Mouse (Mus musculus): ENCODE data around the gene Ino80b.
"Not testable (repeated sequence)": the region's sequence is repeated elsewhere in the genome, so short reads cannot be mapped to it uniquely, and the experiment has no call there.

The Ino80b gene

DNA sequence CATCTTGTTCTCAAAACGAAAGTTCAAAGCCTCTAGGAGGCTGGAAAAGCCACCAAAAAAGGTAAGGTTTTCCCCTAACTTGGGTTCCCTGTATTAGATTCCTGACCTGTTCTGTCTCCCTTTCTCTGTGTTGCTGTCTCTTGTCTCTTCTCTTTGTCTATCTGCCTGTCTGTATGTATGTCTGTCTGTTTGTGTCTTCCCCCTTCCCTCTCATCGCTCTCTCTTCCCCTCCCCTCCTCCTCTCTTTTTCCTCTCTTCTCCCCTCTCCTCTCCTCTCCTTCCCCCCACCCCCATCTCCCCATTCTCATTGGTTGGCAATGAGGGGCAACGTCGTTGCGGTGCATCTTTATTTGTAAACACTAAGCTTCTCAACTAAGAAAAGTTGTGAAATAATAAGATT is at the start of gene Ino80b:
Ino80b (minus strand) TSS at position 101 of the 400 bp plus-strand sequence.
- in situ Hi-C loops (cut with MboI; ENCODE audit: low sequenced_read_pairs) = no loop called here

DNA sequence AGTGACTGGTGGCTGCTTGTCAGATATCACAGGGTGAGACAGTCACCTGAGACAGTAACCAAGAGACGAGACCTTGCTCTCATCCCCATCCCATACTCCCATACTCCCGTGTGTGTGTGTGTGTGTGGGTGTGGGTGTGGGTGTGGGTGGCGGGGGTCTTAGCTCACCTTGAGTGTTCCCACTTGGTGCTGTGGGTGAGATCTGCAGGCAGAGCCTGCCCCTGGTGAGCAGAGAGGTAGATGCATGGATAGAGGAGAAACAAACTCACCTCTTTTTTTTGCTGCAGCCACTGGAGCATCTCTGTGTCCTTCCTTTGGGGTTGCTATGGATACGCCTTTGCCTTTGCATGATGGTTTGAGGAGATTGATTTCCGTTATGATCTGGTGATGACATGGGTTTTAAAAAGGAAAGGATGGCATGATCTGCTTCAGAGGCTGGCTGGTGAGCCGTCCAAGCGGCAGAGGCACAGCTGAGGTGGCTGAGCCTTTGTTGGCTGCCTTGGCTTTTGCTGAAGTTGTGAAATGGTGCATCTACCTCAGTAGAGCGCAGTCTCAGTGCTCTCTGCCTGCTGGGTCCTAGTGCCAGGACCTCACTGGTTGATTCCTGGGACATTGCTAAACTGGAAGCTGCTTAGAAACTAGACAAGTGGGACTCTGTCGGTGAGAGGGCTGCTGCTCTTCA is 47.1 kb upstream of the Ino80b start:
- in situ Hi-C loops (cut with MboI; ENCODE audit: low sequenced_read_pairs) = no loop called here

DNA sequence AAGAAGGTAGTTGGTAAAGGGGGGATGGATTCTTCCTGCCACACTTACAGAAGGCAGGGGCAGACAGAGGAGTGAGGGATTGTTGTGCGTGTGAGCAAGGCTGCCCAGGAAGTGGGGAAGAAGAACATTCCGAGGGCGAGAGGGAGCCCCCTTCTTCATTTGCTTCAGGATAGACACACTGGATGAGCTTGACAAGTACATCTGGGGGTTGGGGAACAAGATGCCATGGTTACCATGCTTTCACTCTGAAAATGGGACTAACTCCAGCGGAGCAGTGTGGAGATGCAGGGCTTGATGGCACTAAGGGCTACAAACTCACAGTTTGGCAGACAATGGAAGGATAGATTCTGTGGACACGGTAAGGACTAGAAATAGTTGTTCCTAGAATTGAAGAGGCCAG is 45.8 kb upstream of the Ino80b start:
- in situ Hi-C loops (cut with MboI; ENCODE audit: low sequenced_read_pairs) = no loop called here

DNA sequence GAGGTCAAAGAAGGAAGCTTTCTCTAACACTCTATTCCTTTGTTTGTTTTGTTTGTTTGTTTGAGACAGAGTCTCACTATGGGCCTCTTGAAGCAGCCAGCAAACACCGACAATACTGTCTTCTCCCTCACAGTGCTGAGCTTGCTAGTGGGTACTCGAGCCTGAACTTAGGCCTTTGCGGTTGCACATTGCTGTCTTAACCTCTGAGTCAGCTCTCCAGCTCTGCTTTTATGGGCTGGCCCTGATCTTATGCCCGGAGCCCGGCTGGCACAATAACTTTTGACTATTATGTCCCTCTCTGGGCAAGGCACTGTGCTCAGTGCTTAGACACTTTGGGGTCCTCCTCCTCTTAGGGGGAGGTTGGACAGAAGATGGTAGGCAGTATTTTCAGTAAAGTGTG is 44.6 kb upstream of the Ino80b start:
- in situ Hi-C loops (cut with MboI; ENCODE audit: low sequenced_read_pairs) = loop anchor here (10.0 kb wide), 1 partner anchor 165 kb away; no protein-coding TSS in a partner anchor

DNA sequence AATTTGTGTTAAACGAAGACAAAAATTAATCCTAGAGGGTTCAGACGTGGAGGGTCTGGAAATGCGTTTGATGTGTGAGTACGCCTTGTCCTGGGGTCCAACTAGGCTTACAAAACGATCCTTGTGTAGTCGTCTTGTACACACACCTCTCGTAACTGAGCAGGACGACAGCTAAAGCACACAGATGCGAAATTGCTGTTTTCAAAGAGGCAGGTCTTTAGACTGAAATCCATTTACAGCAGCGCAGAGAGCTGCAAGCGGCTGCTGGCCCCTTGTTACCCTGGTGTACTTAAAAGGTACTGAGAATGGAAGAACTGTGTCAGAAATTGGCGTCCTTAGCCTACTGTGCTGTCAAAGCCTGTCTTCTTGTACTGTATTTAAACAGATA is 41.0 kb upstream of the Ino80b start:
- in situ Hi-C loops (cut with MboI; ENCODE audit: low sequenced_read_pairs) = loop anchor here (10.0 kb wide), 1 partner anchor 161 kb away; no protein-coding TSS in a partner anchor

DNA sequence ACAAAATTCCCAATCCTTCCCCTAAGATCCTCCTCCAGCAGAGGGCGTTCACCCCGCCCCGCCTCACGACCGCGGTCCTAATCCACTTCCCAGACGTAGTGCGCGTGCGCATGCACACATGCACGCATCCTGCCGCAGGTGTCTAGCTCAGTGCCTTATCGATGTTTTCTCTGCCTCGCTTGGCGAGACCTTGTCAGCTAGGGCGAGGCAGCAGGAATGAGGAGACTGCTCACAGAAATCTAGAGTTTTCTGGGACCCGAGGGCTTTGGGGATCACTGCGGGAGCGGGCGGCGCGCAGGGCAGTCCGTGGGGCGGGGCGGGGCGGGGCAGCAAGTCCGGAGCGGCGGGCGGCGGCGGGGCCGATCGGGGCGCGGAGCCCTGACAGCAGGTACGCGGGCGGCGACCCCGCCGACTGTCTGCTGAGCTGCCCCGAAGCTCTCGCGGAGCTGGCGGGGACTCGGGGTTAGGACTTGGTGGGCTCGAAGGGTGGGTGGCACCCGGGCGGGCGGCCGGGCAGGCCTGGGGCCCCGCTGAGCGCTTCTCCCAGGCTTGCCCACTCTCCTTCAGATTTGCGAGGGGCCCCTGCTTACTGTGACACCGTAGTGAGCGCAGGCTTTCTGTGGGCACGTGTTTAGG is 40.5 kb upstream of the Ino80b start, which contains the start of gene Dctn1:
Dctn1 (plus strand) TSS at position 314 of the 636 bp plus-strand sequence.
- in situ Hi-C loops (cut with MboI; ENCODE audit: low sequenced_read_pairs) = loop anchor here (10.0 kb wide), 1 partner anchor 161 kb away; no protein-coding TSS in a partner anchor

DNA sequence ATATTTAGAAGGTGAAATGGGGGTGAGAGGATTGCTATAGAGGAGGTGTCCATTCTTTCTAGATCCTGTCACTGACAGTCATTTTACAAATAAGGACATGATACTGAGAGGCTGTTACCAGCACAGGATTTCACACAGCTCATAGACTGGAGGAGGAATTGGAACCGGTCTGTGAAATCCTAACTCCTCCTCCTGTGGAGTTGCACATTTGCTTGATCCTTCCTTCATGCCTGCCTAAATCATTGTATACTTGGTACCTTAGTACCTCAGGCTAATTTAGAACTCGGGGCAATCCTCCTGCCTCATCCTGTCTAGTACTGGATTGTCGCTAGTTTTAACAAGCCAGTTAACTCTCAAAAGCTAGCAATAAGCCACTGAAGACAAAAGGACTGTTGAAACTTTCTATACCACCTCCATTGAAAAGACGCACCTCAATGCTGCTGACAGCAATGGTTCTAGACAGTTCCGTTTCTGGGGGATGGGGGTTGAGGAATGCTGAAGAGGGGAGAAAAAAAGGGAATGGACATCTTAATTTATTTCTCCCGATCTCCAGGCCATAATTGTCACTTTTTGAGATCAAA is 39.9 kb upstream of the Ino80b start:
- in situ Hi-C loops (cut with MboI; ENCODE audit: low sequenced_read_pairs) = loop anchor here (10.0 kb wide), 1 partner anchor 160 kb away; no protein-coding TSS in a partner anchor

DNA sequence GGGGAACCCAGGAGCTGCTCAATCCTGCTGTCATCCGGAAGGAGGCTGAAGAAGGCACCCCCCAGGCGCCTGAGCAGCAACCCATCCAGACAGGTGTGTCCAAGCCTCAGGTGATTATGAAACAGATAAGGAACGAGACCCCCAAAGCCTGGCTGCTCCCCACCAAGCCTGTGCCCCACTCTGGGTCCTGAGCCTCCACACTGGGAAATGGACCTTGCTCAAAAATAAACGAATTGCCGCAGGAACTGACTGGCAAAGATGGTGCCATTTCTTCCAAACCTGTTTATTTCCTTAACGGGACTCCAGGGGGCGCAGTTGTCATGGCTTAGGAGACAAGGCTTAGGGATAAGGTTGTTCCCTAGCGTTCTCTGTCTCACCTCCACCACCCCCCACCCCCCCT is 37.5 kb upstream of the Ino80b start:
- in situ Hi-C loops (cut with MboI; ENCODE audit: low sequenced_read_pairs) = loop anchor here (10.0 kb wide), 1 partner anchor 158 kb away; no protein-coding TSS in a partner anchor

DNA sequence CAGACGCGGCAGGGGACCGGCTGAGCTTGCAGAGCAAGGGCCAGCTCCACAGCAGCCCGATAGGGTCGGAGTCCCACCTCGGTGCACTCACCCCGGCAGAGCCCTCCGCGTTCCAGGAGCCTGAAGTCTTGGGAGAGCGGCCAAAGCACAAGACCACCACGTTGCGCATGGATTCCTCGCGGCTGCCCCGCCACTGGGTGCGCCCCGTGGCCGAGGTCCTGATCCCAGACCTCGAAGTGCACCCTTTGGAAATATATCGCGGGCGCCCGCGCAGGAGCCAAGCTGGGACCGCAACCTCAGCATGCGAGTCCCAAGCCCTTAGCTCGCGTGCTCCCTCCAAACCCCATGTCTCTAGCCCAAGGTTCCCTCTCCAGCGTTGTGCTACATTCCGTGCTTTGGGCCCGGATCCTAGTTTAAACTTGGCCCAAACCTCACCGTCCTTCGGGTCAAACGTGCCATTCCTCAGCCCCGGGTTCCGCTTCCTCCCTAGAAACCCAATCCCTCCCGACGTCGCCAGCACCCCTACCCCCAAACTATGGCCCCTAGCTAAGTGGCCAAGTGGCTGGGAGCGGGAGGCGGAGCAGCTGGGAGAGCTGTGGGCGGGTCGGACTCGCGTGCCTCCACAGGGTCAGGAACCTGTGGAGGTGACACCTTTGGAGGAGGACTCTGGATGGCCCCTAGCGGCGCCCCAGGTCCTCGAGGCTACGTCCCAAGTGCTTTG is 36.9 kb upstream of the Ino80b start:
- in situ Hi-C loops (cut with MboI; ENCODE audit: low sequenced_read_pairs) = loop anchor here (10.0 kb wide), 1 partner anchor 157 kb away; no protein-coding TSS in a partner anchor

DNA sequence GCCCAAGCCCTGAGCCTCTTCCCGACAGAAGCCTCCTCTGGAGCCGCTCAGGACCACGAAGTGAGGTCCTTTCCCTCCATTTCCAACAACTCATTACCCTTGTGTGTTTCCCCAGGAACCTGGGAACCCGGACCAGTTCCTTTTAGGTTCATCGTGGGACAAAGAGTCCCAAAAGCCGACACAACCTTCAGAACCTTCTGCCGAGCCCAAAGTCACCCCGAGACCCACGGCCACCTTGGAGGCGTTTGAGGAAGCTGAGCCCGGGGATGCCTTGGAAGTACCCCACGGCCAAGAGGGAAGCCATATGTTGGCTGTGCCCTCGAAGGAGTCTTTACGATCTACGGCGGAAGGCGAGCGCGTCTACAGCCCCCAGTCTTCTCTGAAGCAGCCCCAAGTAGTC is 36.2 kb upstream of the Ino80b start:
- in situ Hi-C loops (cut with MboI; ENCODE audit: low sequenced_read_pairs) = loop anchor here (10.0 kb wide), 1 partner anchor 157 kb away; no protein-coding TSS in a partner anchor

DNA sequence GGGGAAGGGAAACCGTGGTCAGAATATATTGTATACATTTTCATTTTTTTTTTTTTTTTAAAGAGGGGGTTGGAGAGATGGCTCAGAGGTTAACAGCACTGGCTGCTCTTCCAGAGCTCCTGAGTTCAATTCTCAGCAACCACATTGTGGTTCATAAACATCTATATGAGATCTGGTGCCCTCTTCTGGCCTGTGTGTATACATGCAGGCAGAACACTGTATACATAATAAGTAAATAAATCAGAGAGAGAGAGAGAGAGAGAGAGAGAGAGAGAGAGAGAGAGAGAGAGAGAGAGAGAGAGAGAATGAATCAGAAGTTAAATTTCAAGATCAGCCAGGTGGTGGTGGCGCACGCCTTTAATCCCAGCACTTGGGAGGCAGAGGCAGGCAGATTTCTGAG is 34.2 kb upstream of the Ino80b start:
- in situ Hi-C loops (cut with MboI; ENCODE audit: low sequenced_read_pairs) = not testable (repeated sequence)

DNA sequence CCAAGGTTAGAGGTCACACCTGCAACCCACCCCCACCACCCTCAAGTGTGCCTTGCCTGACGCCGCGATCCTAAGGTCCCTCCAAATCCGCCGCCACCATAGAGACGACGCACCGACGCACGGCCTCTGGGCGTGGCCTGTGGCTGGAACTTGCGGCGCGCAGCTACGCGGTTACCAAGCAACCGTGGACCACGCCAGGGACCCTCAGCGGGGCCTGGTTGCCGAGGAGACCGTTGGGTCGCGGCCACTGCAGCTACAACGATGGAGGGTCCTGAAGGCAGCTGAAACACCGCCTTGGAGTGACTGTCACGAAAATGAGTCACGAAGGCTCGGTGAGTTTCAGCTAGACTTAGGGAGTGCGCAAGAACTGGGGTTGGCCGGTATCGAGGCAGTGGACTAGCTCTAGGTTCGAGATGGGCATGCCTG is 31.0 kb upstream of the Ino80b start, which contains the start of the genes Wdr54 and 1700003E16Rik:
Wdr54 (minus strand) TSS at position 139 of the 426 bp plus-strand sequence.
1700003E16Rik (plus strand) TSS at position 146 of the 426 bp plus-strand sequence.
- in situ Hi-C loops (cut with MboI; ENCODE audit: low sequenced_read_pairs) = no loop called here

DNA sequence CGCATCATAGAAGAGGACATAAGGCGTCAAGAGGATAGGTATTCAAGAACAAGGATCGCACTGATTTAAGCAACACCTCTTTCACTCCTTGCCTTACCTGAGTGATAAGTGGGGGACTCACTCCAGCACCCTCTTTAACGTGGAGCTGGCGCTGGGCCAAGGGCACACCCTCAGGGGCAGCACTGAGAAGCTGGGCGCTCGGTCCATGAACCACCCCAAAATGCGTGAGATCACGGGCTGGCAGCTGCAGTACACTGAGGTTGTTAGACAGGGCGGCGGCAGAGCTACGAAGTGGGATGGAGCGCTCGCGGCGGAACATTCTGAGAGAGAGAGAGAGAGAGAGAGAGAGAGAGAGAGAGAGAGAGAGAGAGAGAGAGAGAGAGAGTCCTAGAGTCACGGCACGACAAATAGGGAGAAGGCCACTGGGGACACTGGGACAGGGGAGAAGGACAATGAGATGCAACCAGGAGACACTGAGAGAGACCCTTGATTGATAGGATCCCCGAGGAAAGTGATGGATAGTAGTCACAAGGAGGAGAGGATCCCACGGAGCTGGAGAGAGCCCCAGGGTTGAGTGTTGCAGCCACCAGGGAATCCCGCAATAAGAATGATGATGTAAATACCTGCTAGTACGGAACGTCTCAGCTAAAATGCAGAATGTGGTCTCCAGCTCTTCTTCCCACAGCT is 30.5 kb upstream of the Ino80b start:
- in situ Hi-C loops (cut with MboI; ENCODE audit: low sequenced_read_pairs) = no loop called here

DNA sequence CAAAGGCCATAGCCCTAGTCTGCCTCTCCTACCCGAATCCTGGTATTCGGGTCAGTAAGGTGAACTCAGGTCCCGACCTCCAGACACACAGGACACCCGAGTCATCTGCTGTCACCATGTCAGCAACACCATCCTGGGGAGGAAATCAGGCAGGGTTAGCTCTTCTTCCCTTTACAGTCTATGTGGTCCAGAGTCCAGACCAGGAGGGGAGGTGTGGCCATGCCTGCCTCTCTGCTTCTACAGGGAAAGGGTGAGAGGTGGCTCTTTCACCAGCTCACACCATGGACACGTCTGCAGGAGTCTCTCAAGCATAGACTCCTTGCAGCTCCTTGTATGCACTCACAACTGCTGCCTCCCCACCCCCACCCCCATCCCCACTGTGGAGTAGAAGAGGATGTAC is 28.3 kb upstream of the Ino80b start:
- in situ Hi-C loops (cut with MboI; ENCODE audit: low sequenced_read_pairs) = no loop called here

DNA sequence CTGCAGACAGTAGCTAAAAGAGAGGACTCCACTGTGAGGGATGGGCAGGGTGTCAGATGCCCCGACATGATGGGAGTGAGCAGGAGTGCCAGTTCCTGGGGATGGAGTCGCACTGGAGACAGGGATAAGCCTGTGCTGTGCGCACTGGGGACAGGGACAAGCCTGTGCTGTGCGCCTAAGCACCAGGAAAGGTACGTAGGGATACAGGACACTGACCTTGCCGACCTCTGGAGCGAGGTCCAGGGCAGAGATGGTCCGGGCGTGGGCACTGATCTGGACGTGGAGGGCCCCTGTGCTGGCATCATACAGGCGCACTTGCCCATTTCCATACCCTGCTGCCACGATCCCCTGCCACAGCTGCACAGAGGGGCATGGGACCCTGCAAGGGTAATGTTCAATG is 27.8 kb upstream of the Ino80b start:
- in situ Hi-C loops (cut with MboI; ENCODE audit: low sequenced_read_pairs) = no loop called here

DNA sequence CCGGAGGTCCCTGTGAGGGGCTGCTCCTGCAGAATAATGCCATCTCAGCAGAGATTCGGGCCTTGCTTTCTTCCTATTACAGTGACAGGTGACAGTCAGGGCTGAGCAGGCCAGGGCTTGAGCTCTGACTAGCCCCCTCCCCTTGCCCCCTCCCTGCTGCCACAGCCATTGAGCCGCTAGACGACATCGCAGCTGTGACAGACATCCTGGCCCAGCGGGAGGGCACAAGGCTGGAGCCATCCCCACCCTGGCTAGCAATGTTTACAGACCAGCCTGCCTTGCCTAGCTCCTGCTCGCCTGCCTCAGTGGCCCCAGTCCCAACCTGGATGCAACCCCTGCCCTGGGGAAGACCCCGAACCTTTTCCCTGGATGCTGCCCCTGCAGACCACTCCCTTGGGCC is 26.5 kb upstream of the Ino80b start:
- in situ Hi-C loops (cut with MboI; ENCODE audit: low sequenced_read_pairs) = no loop called here

DNA sequence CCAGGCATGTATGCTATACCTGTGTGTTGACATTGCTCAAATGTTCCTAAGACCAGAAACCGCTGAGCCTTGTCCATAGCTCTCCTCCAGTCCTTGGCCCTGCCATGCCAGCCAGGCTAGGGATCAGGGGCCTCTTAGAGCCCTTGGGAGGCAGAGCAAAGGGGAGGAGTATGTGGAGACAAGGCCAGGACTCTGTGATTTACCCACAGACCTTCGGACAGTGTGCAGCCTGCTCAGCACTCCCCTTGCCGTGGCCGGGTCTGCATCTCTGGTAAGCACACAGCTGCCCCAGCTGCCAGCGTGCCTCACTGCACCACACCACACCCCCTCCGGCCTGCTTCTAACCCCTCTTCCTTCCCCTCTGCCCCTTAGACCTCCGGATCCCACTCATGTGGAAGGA is 22.0 kb upstream of the Ino80b start:
- in situ Hi-C loops (cut with MboI; ENCODE audit: low sequenced_read_pairs) = no loop called here

DNA sequence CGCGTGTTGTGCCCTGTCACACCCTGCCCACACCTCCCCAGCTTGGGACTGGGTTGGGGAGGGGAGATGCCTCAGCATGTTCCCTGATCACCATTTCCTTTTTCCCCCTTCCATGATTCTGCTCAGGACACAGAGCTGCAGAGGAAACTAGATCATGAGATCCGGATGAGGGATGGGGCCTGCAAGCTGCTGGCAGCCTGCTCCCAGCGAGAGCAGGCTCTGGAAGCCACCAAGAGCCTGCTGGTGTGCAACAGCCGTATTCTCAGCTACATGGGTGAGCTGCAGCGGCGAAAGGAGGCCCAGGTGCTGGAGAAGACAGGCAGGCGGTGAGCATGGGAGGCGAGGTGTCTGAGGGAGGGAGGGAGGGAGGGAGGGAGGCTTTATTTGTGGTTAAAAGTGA is 20.6 kb upstream of the Ino80b start:
- in situ Hi-C loops (cut with MboI; ENCODE audit: low sequenced_read_pairs) = no loop called here

DNA sequence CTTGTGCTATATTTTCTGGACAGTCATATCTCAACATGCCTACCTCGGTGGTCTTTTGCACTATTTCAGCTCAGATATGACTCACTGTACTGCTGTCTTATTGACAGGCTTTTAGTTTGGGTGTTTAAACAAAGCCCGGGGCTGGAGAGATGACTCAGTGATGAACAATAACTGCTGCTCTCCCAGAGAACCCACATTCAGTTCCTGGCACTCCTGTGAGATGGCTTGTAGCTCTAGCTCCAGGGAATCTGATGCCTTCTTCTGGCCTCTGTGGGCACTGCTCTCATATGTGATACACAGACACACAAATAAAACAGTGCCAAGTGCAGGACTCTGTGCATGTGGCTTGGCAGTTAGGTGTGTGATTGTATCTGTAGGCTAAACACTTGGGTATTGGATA is 20.0 kb upstream of the Ino80b start:
- in situ Hi-C loops (cut with MboI; ENCODE audit: low sequenced_read_pairs) = no loop called here

DNA sequence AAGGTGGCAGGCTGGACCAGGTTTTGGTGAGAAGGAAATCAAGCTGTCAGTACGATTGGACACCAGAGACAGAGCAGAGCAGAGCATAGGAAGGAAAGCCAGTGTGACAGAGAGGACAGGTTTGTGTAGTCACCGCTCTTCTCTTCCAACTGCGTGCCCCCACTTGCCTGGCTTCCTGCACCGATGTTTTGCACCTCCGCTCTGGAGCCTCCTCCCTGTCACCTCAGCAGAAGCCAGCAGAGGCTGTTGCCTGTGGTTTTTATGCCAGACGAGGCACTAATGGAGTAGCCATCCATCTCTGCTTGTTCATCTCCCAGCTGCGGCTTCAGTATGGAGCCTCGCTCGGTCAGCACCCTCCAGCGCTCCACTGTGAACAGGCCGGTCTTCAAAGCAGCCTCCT is 17.7 kb upstream of the Ino80b start:
- in situ Hi-C loops (cut with MboI; ENCODE audit: low sequenced_read_pairs) = no loop called here

Measured in CH12F3 (cell line).